Mouse (Mus musculus) C2C12 (cell line): Measurements from ENCODE around the gene Gnaq.

ENCODE experiments used
- CEBPB ChIP-seq: IDR thresholded peaks from one replicate; pipeline ENCODE4 v1.6.1; 2011; ENCODE audit warnings: low read depth, mild to moderate bottlenecking, control low read depth, moderate library complexity
- CTCF ChIP-seq: IDR thresholded peaks from one replicate; pipeline ENCODE4 v1.5.1; 2011; ENCODE audit not compliant: control insufficient read depth, insufficient read depth, insufficient read length
- FOSL1 ChIP-seq: IDR thresholded peaks from one replicate; pipeline ENCODE4 v1.8.0; 2011; ENCODE audit warnings: mild to moderate bottlenecking, low read length; ENCODE audit not compliant: poor library complexity, insufficient read depth, severe bottlenecking
- MAX ChIP-seq: IDR thresholded peaks from one replicate; pipeline ENCODE4 v1.6.1; 2011; ENCODE audit warnings: mild to moderate bottlenecking, control low read depth
- MYOD1 ChIP-seq: IDR thresholded peaks from one replicate; pipeline ENCODE4 v1.6.1; 2011; ENCODE audit warnings: low read depth; ENCODE audit not compliant: control insufficient read depth, insufficient read length
- MYOG ChIP-seq: IDR thresholded peaks from one replicate; pipeline ENCODE4 v1.6.1; 2011; ENCODE audit not compliant: control insufficient read depth, insufficient read length; ENCODE audit errors: extremely low read depth
- USF1 ChIP-seq: IDR thresholded peaks from one replicate; pipeline ENCODE4 v1.6.1; 2011; ENCODE audit warnings: low read depth, mild to moderate bottlenecking, control low read depth, moderate library complexity

GRCm38 (mm10) chr19:16168192-16168591 is 35.6 kb downstream of the Gnaq start:
- TF ChIP-seq CTCF (no peak), MYOD1 (no peak), USF1 (no peak), CEBPB (no peak), MAX (no peak), MYOG (no peak), FOSL1 (no peak)
